Mouse (Mus musculus) embryonic facial prominence, embryonic 15.5 days (tissue): ENCODE results near the gene Tnr. TPM values are rescaled to one million over a fixed set of nuclear protein-coding genes. Genes with fewer than 3 reads are reported as not detected.

ENCODE experiments used
- ATAC-seq: fragments of 200-750 bp; cut with Nextera tagmentation; 2 replicates; pipeline ENCODE4 v1.8.0; 2017; ENCODE audit warnings: low read depth, moderate TSS enrichment; ENCODE audit not compliant: insufficient number of reproducible peaks, low FRiP score, low TSS enrichment
- H3K27ac ChIP-seq: fragments of 300-500 bp; sonication (generic); replicated peaks from 2 replicates; pipeline ENCODE4 v1.5.1; 2015; ENCODE audit warnings: mild to moderate bottlenecking, inconsistent platforms
- H3K27me3 ChIP-seq: fragments of 300-500 bp; sonication (generic); 2 replicates; pipeline ENCODE4 v1.6.1; 2015; ENCODE audit warnings: inconsistent platforms
- H3K36me3 ChIP-seq: fragments of 300-500 bp; sonication (generic); 2 replicates; pipeline ENCODE4 v1.6.1; 2015; ENCODE audit warnings: mild to moderate bottlenecking, inconsistent platforms
- H3K4me1 ChIP-seq: fragments of 300-500 bp; sonication (generic); 2 replicates; pipeline ENCODE4 v1.6.1; 2015; ENCODE audit warnings: inconsistent platforms
- H3K4me2 ChIP-seq: fragments of 300-500 bp; sonication (generic); replicated peaks from 2 replicates; pipeline ENCODE4 v1.6.1; 2015; ENCODE audit warnings: mild to moderate bottlenecking, inconsistent platforms
- H3K4me3 ChIP-seq: fragments of 300-500 bp; sonication (generic); replicated peaks from 2 replicates; pipeline ENCODE4 v1.5.1; 2015; ENCODE audit warnings: mild to moderate bottlenecking, inconsistent platforms
- H3K9ac ChIP-seq: fragments of 300-500 bp; sonication (generic); 2 replicates; pipeline ENCODE4 v1.6.1; 2015; ENCODE audit warnings: inconsistent platforms
- H3K9me3 ChIP-seq: fragments of 300-500 bp; sonication (generic); replicated peaks from 2 replicates; pipeline ENCODE4 v1.6.1; 2016; ENCODE audit warnings: inconsistent platforms
- WGBS: fragments of 180-500 bp; shearing (Covaris S2); methylation state at CpG from one replicate; pipeline ENCODE4 v1.1.7; 2015; 5-methylcytosine and 5-hydroxymethylcytosine counted together
- polyA plus RNA-seq: library from polyadenylated mRNA; unstranded; fragments of >200 nt; fragmentation: Nextera tagmentation; extraction: Ambion mirVana; gene quantifications from 2 replicates; pipeline ENCODE4 v1.2.1, GENCODE M21; 2015

Gene Tnr
- polyA plus RNA-seq, 1 experiment from 2014 or later, result 0.23 TPM

DNA sequence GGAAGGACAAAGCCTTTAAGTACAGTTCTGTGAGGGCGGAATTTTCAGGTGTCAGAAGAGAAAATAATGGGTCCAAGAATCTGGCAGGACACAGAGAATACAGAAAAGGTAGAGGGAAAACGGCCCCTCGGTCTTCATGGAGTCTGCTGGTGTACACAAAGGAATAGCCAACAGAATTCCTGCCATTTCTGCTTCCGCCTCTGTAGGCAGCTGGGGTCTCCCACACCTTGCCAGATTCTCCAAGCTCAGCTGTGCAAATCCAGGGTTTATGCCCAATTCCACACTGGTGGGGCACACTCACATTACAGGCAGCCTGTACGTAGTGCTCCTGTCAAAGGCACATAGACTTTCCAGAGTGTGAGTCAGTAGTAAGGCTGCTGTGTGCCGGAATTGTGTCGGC is 43.6 kb downstream of the Tnr start:
- Histone ChIP-seq H3K36me3 (no peaks in the 10 kb centered on the region), H3K9ac (no peak overlapping the region), H3K4me1 (no peaks in the 10 kb centered on the region), H3K27me3 (no peaks in the 10 kb centered on the region), H3K9me3 (no peaks in the 10 kb centered on the region), H3K4me3 (no peak overlapping the region), H3K4me2 (no peak overlapping the region), H3K27ac (no peak overlapping the region)
- no peak for ATAC-seq
- WGBS, result 83% methylated on average over 7 of the region's 7 CpGs

DNA sequence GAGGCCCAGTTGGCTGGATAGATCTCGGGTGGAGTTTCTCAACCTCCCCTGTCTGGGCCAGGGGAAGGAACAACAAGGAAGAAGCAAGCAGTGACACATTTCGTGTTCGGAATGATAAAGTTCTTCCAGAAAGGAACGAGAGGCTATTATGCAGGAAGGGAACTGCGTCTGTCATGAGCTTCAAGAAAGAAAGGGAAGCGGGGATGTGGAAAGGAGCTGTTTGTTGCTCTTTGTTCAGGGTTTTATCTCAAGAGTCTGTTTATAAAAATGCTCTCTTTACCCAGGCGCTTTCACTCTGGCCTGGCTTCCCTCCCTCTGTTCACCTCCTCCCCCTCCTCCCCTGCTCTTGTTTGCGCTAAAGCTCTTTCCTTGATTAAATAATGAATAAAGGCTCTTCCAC is 46.7 kb downstream of the Tnr start:
- Histone ChIP-seq H3K4me2 (no peak overlapping the region), H3K36me3 (no peaks in the 10 kb centered on the region), H3K27me3 (no peaks in the 10 kb centered on the region), H3K9me3 (no peaks in the 10 kb centered on the region), H3K4me1 (no peaks in the 10 kb centered on the region), H3K27ac (no peak overlapping the region), H3K9ac (no peak overlapping the region), H3K4me3 (no peak overlapping the region)
- no peak for ATAC-seq
- 47% methylated on average over 8 of the region's 8 CpGs for WGBS

DNA sequence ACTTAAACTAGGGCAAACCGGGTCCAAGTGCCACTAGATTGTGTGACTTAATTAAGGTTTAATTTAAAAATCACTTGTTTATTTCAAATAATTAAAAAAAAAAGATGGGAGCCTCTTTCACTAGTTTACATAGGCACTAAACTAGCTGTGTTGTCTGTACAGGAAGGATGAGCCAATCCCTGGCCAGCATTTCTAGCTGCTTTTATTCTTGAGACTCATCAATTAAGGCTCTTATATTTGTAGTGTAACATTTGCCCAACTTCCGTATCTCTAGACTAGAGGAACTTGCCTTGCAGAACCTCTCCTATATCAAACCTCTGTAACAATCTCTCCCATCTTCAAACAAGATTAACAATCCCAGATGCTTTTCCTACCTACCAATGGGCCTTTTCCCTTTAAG is 47.3 kb downstream of the Tnr start:
- Histone ChIP-seq H3K36me3 (no peaks in the 10 kb centered on the region), H3K9ac (no peak overlapping the region), H3K4me3 (no peak overlapping the region), H3K4me2 (no peak overlapping the region), H3K9me3 (no peaks in the 10 kb centered on the region), H3K4me1 (no peaks in the 10 kb centered on the region), H3K27ac (no peak overlapping the region), H3K27me3 (no peaks in the 10 kb centered on the region)
- ATAC-seq, result no peak
- WGBS, result 68% methylated on average over 2 of the region's 2 CpGs

DNA sequence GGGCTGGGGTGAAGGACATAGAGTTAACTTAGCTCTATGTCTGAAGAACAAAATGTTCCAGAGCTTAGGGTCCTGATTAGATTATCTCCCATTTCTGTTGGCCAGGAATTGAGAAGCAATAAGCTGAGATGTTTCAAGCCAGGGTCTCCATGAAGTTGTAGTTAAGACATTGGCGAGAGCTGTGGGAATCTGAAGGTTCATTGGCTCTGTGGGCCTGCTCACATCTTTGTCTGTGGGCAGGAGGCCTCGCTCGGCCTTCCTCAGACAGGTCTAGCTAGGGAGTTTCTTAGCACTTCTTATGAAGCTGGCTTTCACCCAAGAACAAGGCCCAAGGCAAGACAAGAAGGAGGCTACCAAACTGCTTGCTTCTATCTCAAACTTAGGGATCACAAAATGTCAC is 48.4 kb downstream of the Tnr start:
- 83% methylated on average over 3 of the region's 3 CpGs for WGBS
- H3K4me3 ChIP-seq, result no peak overlapping the region

DNA sequence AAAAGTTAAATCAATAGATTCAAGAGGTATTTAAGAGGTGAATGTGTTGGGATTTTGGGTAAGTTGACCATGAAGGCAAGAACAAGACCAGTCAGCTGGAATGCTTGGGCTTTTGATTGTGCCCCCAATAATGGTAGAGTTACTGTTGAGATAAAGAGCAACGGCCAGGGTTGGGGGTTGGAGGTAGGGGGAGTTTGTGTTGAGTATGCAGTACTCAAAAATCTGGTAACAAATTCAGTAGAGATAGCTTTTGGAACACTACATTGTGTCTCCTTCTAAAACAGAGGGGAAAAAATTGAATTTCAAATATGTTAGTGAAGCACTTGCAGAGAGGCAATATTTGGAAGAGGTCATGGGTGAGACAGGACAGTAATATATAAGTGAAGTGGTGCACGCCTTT is 49.5 kb downstream of the Tnr start:
- ATAC-seq, result no peak
- H3K27ac ChIP-seq, result no peak overlapping the region

More for the DNA sequence above, 48.4 kb downstream of the Tnr start:
- Histone ChIP-seq H3K9ac (no peak overlapping the region), H3K27me3 (no peaks in the 10 kb centered on the region), H3K36me3 (no peaks in the 10 kb centered on the region), H3K27ac (no peak overlapping the region), H3K4me1 (no peaks in the 10 kb centered on the region), H3K4me2 (no peak overlapping the region), H3K9me3 (no peaks in the 10 kb centered on the region)
- ATAC-seq, result no peak

DNA sequence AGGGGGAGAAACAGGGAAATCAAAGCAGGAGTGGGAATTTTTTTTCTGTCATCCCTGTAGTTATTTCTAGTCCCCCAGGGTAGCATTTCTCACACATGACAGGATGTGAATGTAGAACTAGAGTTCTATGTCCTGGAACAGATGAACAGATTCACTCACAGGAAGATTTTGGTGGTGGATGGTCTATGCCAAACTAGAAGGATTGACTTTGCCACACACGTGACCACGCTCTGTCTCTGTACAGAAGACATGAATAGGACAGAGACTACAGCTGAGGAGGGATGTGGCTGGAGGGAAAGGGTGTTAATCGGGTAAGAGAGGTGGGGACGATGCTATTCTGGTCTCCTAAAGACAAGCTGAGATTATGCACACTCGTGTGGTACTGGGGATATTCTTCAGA is 51.1 kb downstream of the Tnr start:
- 75% methylated on average over 5 of the region's 5 CpGs for whole genome bisulfite sequencing

More for the DNA sequence above, 49.5 kb downstream of the Tnr start:
- Histone ChIP-seq H3K9me3 (no peaks in the 10 kb centered on the region), H3K4me2 (no peak overlapping the region), H3K36me3 (no peaks in the 10 kb centered on the region), H3K27me3 (no peaks in the 10 kb centered on the region), H3K9ac (no peak overlapping the region), H3K4me1 (no peaks in the 10 kb centered on the region), H3K4me3 (no peak overlapping the region)
- 87% methylated on average over 2 of the region's 2 CpGs for WGBS

DNA sequence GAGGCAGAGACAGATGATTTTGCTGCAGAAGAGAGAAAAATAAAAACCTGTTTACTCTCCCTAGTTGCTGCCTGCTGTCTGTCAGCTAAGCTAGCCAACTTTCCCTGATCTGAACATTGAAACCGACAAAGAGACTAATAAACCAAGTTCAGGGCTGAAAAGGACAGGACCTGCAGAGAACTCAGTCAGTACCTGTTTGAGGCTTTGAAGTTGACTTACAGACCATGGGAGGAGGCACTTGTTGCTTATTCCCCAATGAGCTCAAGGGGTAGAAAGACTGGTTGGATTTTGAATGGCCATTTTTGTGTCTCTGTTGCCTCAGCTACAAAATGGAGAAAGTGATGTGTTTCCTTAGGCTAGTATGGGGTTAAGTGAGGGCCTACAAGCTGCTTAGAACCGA is 52.7 kb downstream of the Tnr start:
- no peaks in the 10 kb centered on the region for H3K4me1 ChIP-seq
- no peaks in the 10 kb centered on the region for H3K27me3 ChIP-seq
- no peak overlapping the region for H3K9ac ChIP-seq
- WGBS, result 79% methylated on average over 2 of the region's 2 CpGs
- H3K27ac ChIP-seq, result no peak overlapping the region
- H3K4me3 ChIP-seq, result no peak overlapping the region
- H3K36me3 ChIP-seq, result no peaks in the 10 kb centered on the region
- no peak overlapping the region for H3K4me2 ChIP-seq
- no peaks in the 10 kb centered on the region for H3K9me3 ChIP-seq
- no peak for ATAC-seq

More for the DNA sequence above, 51.1 kb downstream of the Tnr start:
- no peak overlapping the region for H3K4me2 ChIP-seq
- no peaks in the 10 kb centered on the region for H3K9me3 ChIP-seq
- no peak overlapping the region for H3K27ac ChIP-seq
- no peak for ATAC-seq
- H3K4me1 ChIP-seq, result no peaks in the 10 kb centered on the region
- no peak overlapping the region for H3K4me3 ChIP-seq
- H3K27me3 ChIP-seq, result no peaks in the 10 kb centered on the region
- no peaks in the 10 kb centered on the region for H3K36me3 ChIP-seq
- no peak overlapping the region for H3K9ac ChIP-seq

DNA sequence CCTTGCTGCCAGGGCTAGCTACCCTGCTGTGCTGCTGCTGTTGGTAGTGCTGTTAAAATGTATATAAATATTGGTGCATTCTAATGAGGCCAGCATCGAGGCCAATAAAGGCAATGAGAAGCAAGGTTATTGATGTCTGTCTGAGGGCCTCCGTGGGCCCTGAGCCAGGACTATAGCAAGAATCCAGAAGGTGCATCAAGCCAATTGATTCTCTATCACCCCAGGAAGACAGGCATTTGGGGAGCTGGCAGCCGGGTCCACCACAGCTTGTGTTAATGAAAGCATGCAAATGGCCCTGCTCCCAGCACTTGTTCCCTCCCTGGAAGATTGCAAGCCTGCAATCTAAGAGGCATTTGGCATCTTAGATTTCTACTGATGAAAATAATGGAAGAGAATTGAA is 54.8 kb downstream of the Tnr start:
- Histone ChIP-seq H3K4me3 (no peak overlapping the region), H3K4me2 (no peak overlapping the region), H3K4me1 (no peaks in the 10 kb centered on the region), H3K9ac (no peak overlapping the region), H3K9me3 (no peaks in the 10 kb centered on the region), H3K36me3 (no peaks in the 10 kb centered on the region), H3K27me3 (no peaks in the 10 kb centered on the region), H3K27ac (no peak overlapping the region)
- ATAC-seq, result no peak
- WGBS, result 36% methylated on average over 3 of the region's 3 CpGs

DNA sequence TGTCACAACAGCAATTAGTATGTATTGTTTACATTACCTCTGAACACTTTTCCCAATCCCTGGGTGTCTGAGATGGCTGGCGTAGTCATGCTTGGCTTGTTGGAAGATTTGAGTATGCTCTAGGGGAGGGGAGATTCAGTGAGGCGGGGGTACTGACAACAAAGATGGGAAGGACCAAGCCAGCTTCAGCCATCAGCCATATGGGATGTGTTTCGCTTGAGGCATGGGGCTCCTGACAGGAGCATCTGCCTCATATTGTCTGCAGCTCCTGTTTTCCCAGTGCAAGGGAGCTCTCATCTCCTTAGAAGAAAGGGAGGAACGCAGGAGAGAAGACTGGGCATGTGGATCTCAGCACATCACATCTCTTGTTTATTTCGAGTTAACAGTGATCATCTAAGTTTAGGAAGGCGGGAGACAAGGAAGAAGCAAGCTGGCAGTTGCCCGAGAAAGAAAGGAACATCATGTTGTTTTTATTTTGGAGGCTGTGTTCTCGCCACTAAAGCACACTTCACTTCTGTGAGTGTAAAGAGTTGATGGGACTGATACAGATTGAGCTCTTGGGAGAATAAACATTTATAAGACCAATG is 56.9 kb downstream of the Tnr start:
- Histone ChIP-seq H3K27ac (no peak overlapping the region), H3K9me3 (no peaks in the 10 kb centered on the region), H3K9ac (no peak overlapping the region), H3K4me1 (no peaks in the 10 kb centered on the region), H3K4me2 (no peak overlapping the region), H3K27me3 (no peaks in the 10 kb centered on the region), H3K4me3 (no peak overlapping the region), H3K36me3 (no peaks in the 10 kb centered on the region)
- no peak for ATAC-seq
- 58% methylated on average over 8 of the region's 8 CpGs for WGBS

DNA sequence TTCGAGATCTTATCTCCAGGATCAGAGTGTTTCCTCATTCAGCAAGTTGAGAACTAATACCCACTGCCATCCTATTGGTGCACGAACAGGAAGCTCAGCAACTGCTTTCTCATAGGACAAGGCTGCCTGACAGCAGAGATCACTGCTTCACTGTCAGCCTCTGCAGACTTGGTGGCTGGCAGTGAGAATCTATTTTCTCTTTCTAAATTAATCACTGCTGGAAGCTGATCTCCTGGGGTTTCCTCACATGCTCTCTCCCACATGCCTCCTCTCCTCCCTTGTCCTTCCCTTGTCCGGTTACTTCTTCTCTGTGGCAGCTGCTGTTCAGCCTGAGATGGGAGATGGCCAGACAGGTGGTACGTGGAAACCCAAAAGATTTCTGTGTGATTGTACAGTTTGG is 60.3 kb downstream of the Tnr start:
- WGBS, result 60% methylated on average over 4 of the region's 4 CpGs
- no peak overlapping the region for H3K4me3 ChIP-seq
- no peak overlapping the region for H3K4me2 ChIP-seq
- no peaks in the 10 kb centered on the region for H3K9me3 ChIP-seq
- no peaks in the 10 kb centered on the region for H3K4me1 ChIP-seq
- H3K9ac ChIP-seq, result no peak overlapping the region
- H3K36me3 ChIP-seq, result no peaks in the 10 kb centered on the region
- ATAC-seq, result no peak
- no peak overlapping the region for H3K27ac ChIP-seq
- no peaks in the 10 kb centered on the region for H3K27me3 ChIP-seq

DNA sequence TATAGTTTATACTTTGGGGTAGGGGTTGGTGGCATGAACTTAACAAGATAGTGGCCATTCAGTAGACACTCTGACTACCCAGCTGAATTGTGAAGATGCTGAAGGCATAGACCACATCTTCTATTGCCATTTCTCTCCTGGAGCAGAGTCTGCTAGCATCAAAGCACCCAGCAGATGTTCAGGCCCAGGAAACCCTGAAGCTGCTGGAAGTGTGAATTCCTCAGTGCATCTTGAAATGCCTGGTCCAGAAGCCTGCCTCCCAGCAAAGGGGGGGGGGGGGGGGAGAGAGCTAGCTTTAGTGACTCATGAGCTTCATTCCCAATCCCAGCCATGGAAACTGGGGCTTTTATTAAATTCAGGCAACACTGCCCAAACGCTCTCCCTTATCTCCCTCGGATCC is 65.2 kb downstream of the Tnr start:
- Histone ChIP-seq H3K9me3 (no peaks in the 10 kb centered on the region), H3K36me3 (no peaks in the 10 kb centered on the region), H3K27me3 (no peaks in the 10 kb centered on the region), H3K9ac (no peak overlapping the region), H3K27ac (no peak overlapping the region), H3K4me3 (no peak overlapping the region), H3K4me2 (no peak overlapping the region), H3K4me1 (no peaks in the 10 kb centered on the region)
- ATAC-seq, result no peak
- WGBS, result 73% methylated on average over 2 of the region's 2 CpGs
